In the genomic region with DNA sequence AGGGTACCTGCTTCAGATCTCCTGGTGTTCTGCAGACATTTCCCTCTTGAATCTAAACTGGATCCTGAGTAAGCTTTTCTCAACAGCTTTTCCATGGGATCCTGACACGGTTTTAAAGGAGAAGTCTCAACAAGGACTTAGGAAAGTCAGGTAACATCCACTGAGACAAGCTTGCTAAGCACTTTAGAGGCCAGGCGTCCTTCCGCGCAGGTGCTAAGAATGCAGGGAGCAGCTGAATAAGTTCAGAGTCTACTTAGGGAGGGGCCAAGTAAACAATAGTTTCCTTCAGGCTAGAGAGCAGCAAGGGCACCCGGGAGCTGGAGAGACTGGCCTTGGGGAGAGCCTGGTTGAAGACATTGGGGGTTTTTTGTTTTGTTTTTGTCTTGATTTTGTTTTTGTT, we compare ENCODE assay signal across 10 mouse cellular contexts. TPM values are rescaled to one million over a fixed set of nuclear protein-coding genes. Genes with fewer than 3 reads are reported as not detected.
DNase-seq lines count a peak whose midpoint lies in the region; ATAC-seq and TF ChIP-seq lines count a peak whose summit lies in the region.
"Had no signal": no experiment of that assay in that cellular context is flagged by ENCODE, and none has a peak within 500 bp of the region (broad histone marks: within the 10 kb centered on the region; RNA-seq: fewer than 3 reads in every experiment).

No protein-coding gene starts in this region.

- H3K4me2 ChIP-seq in CH12.LX (ENCODE audit: insufficient read depth, low read depth, poor library complexity, severe bottlenecking) = peak overlapping the region; percentile 11; the same call in 1 of the 2 replicates
- H3K4me2 ChIP-seq in intestine, embryonic 16.5 days (ENCODE audit: low read depth, low read length) = peak overlapping the region; percentile 51
- no peak overlapping the region; the same call in 1 of the 2 replicates for H3K4me2 ChIP-seq in liver, postnatal 0 days (ENCODE audit: low read depth, low read length)
- no peak overlapping the region for H3K4me2 ChIP-seq in midbrain, embryonic 15.5 days

- H3K27ac ChIP-seq in CH12.LX (ENCODE audit: insufficient read depth, low read depth) = no peak overlapping the region
- H3K27ac ChIP-seq in intestine, embryonic 16.5 days (ENCODE audit: low read length) = peak overlapping the region; percentile 89
- H3K27ac ChIP-seq in liver, postnatal 0 days (ENCODE audit: low read depth) = peak overlapping the region; percentile 62
- H3K27ac ChIP-seq in midbrain, embryonic 15.5 days = no peak overlapping the region
- H3K27ac ChIP-seq: embryonic facial prominence, embryonic 12.5 days had no signal

- H3K4me3 ChIP-seq in CH12.LX (replicated peaks in 1 of 3; ENCODE audit: low read depth in 2 of 3, low read length in 2 of 3, poor library complexity in 1 of 3) = peak overlapping the region in 1 of 3 experiments; percentile 14
- peak overlapping the region; percentile 35 for H3K4me3 ChIP-seq in intestine, embryonic 16.5 days (ENCODE audit: low read length)
- no peak overlapping the region for H3K4me3 ChIP-seq in liver, postnatal 0 days (ENCODE audit: low read depth, low read length)
- no peak overlapping the region for H3K4me3 ChIP-seq in midbrain, embryonic 15.5 days
- H3K4me3 ChIP-seq: embryonic facial prominence, embryonic 12.5 days had no signal

- TF ChIP-seq POLR2A in CH12.LX (IDR thresholded peaks at IDR 0.05; ENCODE audit: low read depth, low read length) = no peak

- TF ChIP-seq EP300 in CH12.LX (IDR thresholded peaks at IDR 0.05; ENCODE audit: low read length) = no peak
- TF ChIP-seq EP300 in liver, postnatal 0 days (IDR thresholded peaks at IDR 0.05; ENCODE audit: low read depth) = no peak

- no peaks in the 10 kb centered on the region for H3K27me3 ChIP-seq in CH12.LX (replicated peaks)
- H3K27me3 ChIP-seq in intestine, embryonic 16.5 days (replicated peaks; ENCODE audit: control insufficient read depth, insufficient read depth, low read length) = no peaks in the 10 kb centered on the region
- H3K27me3 ChIP-seq in liver, postnatal 0 days (ENCODE audit: insufficient read depth, low read length) = no peaks in the 10 kb centered on the region
- H3K27me3 ChIP-seq in midbrain, embryonic 15.5 days (replicated peaks) = no peaks in the 10 kb centered on the region
- H3K27me3 ChIP-seq: embryonic facial prominence, embryonic 12.5 days had no signal

- H3K9me3 ChIP-seq in CH12.LX (replicated peaks; ENCODE audit: low read length) = no peaks in the 10 kb centered on the region
- no peaks in the 10 kb centered on the region for H3K9me3 ChIP-seq in intestine, embryonic 16.5 days (ENCODE audit: control insufficient read depth, low read length)
- no peaks in the 10 kb centered on the region for H3K9me3 ChIP-seq in liver, postnatal 0 days (ENCODE audit: low read length)
- no peaks in the 10 kb centered on the region for H3K9me3 ChIP-seq in midbrain, embryonic 15.5 days
- H3K9me3 ChIP-seq: embryonic facial prominence, embryonic 12.5 days had no signal

- dilution Hi-C loops in CH12.LX (cut with MboI; ENCODE audit: extremely low pct_ligation_motif_present, extremely low pct_unique_long_range_greater_than_20kb, low sequenced_read_pairs) = no loop called here

- no peaks in the 10 kb centered on the region for H3K36me3 ChIP-seq in CH12.LX (replicated peaks in 1 of 2; ENCODE audit: control insufficient read depth in 1 of 2, insufficient read depth in 1 of 2, low read length in 1 of 2)
- H3K36me3 ChIP-seq in intestine, embryonic 16.5 days (ENCODE audit: control insufficient read depth, insufficient read depth, low read length) = no peaks in the 10 kb centered on the region
- no peaks in the 10 kb centered on the region for H3K36me3 ChIP-seq in liver, postnatal 0 days (replicated peaks; ENCODE audit: insufficient read depth, low read length)
- no peaks in the 10 kb centered on the region for H3K36me3 ChIP-seq in midbrain, embryonic 15.5 days (replicated peaks)
- H3K36me3 ChIP-seq: embryonic facial prominence, embryonic 12.5 days had no signal

- no peak for TF ChIP-seq CTCF in CH12.LX (conservative IDR thresholded peaks at IDR 0.05 in 1 of 2, IDR thresholded peaks at IDR 0.05 in 1 of 2; ENCODE audit: low read depth in 2 of 2, low read length in 2 of 2)
- no peak for TF ChIP-seq CTCF in liver, postnatal 0 days (IDR thresholded peaks at IDR 0.05; ENCODE audit: low read depth)

- DNase-seq in frontal cortex, postnatal 36 days (ENCODE audit: low spot score in 2 of 2) = no peak
- DNase-seq in CH12.LX (ENCODE audit: extremely low read depth) = no peak
- no peak for DNase-seq in liver, postnatal 0 days
- DNase-seq in left cerebral cortex, adult 8-10 months (ENCODE audit: low spot score in 2 of 2) = no peak
- no peak for DNase-seq in layer of hippocampus, postnatal 14 days (ENCODE audit: low spot score in 2 of 2)

- TF ChIP-seq RAD21 in CH12.LX (IDR thresholded peaks at IDR 0.05; ENCODE audit: low read depth, low read length) = no peak

- no peaks in the 10 kb centered on the region for H3K79me2 ChIP-seq in CH12.LX (replicated peaks; ENCODE audit: control insufficient read depth, extremely low read depth, insufficient read depth, poor library complexity, severe bottlenecking)

- 0 out of 2 replicates have a peak, but pooled peaks have one; percentile 31 for ATAC-seq in frontal cortex, adult (ENCODE audit: low TSS enrichment)
- peak; percentile 93 for ATAC-seq in intestine, embryonic 16.5 days
- no peak for ATAC-seq in liver, postnatal 0 days
- ATAC-seq in midbrain, embryonic 15.5 days (replicated peaks) = no peak

- peaks cover 0 to 17% of the 10 kb centered on the region in 2 experiments; a peak in 2 of 4 replicates for H3K4me1 ChIP-seq in CH12.LX (ENCODE audit: control insufficient read depth in 1 of 2, insufficient read depth in 2 of 2)
- H3K4me1 ChIP-seq in intestine, embryonic 16.5 days (ENCODE audit: control insufficient read depth, insufficient read depth, low read length) = peaks cover 10% of the 10 kb centered on the region; the same call in 1 of the 2 replicates
- peaks cover 20% of the 10 kb centered on the region for H3K4me1 ChIP-seq in liver, postnatal 0 days (ENCODE audit: insufficient read depth)
- no peaks in the 10 kb centered on the region for H3K4me1 ChIP-seq in midbrain, embryonic 15.5 days

- H3K9ac ChIP-seq in CH12.LX (ENCODE audit: insufficient read depth, low read depth) = no peak overlapping the region
- peak overlapping the region; percentile 34 for H3K9ac ChIP-seq in intestine, embryonic 16.5 days (ENCODE audit: low read depth, low read length)
- no peak overlapping the region for H3K9ac ChIP-seq in liver, postnatal 0 days (replicated peaks)
- no peak overlapping the region for H3K9ac ChIP-seq in midbrain, embryonic 15.5 days
- H3K9ac ChIP-seq: embryonic facial prominence, embryonic 12.5 days had no signal

- 17% methylated on average over 5 of the region's 5 CpGs for whole genome bisulfite sequencing in intestine, embryonic 16.5 days
- 42% methylated on average over 5 of the region's 5 CpGs for WGBS in liver, postnatal 0 days (ENCODE audit: insufficient replicate concordance)
- WGBS in midbrain, embryonic 15.5 days = 10% methylated on average over 5 of the region's 5 CpGs

- in situ Hi-C loops in CH12.LX (cut with MboI; ENCODE audit: low pct_ligation_motif_present, low pct_unique_long_range_greater_than_20kb, low sequenced_read_pairs) = loop anchor here (25.0 kb wide), 1 partner anchor 320 kb away; no protein-coding TSS in a partner anchor

RNA-seq across cellular contexts. Expression of a gene that starts 16.8 kb away (rescaled TPM):
- total RNA-seq in CH12.LX (2012; rRNA removed) = 92.8 and 117 TPM in 2 replicates
- total RNA-seq in CH12.LX (2014; rRNA removed) = 176 and 194 TPM in 2 replicates
- 102 TPM in 2 replicates for polyA plus RNA-seq in CH12.LX (2012; ENCODE audit: insufficient read length, low read depth)
- 148 and 158 TPM in 2 replicates for polyA plus RNA-seq in intestine, embryonic 16.5 days (2015; fragmentation: Nextera tagmentation; extraction: Ambion mirVana)
- 33.7 and 35.7 TPM in 2 replicates for polyA plus RNA-seq in liver, postnatal 0 days (2015; fragmentation: Nextera tagmentation; extraction: Ambion mirVana)
- total RNA-seq in left cerebral cortex, adult 8-10 months (2022) = 100 to 1,000 TPM; 127 to 149 (median 139) TPM
- total RNA-seq in layer of hippocampus, postnatal 14 days (2021) = 100 to 1,000 TPM; 122 to 129 TPM
- 321 and 340 TPM in 2 replicates for polyA plus RNA-seq in midbrain, embryonic 15.5 days (2015; fragmentation: Nextera tagmentation; extraction: Ambion mirVana)

RNA-seq across cellular contexts. Expression of a gene that starts 22.9 kb away (rescaled TPM):
- total RNA-seq in CH12.LX (2012; rRNA removed) (not detected in 2 replicates), CH12.LX (2014; rRNA removed) (not detected in 2 replicates)
- not detected in 2 replicates for polyA plus RNA-seq in CH12.LX (2012; ENCODE audit: insufficient read length, low read depth)
- not detected in 2 replicates for polyA plus RNA-seq in intestine, embryonic 16.5 days (2015; fragmentation: Nextera tagmentation; extraction: Ambion mirVana)
- not detected in 2 replicates for polyA plus RNA-seq in liver, postnatal 0 days (2015; fragmentation: Nextera tagmentation; extraction: Ambion mirVana)
- not detected for total RNA-seq in left cerebral cortex, adult 8-10 months (2022)
- total RNA-seq in layer of hippocampus, postnatal 14 days (2021) = not detected
- not detected in 2 replicates for polyA plus RNA-seq in midbrain, embryonic 15.5 days (2015; fragmentation: Nextera tagmentation; extraction: Ambion mirVana)
- total RNA-seq: liver, adult 2 months had no signal
- polyA plus RNA-seq: embryonic facial prominence, embryonic 12.5 days; liver, adult 2 months had no signal

RNA-seq across cellular contexts. Expression of a gene that starts 30.6 kb away (rescaled TPM):
- total RNA-seq in CH12.LX (2012; rRNA removed) = not detected in 2 replicates
- not detected in 2 replicates for total RNA-seq in CH12.LX (2014; rRNA removed)
- not detected in 2 replicates for polyA plus RNA-seq in CH12.LX (2012; ENCODE audit: insufficient read length, low read depth)
- polyA plus RNA-seq in intestine, embryonic 16.5 days (2015; fragmentation: Nextera tagmentation; extraction: Ambion mirVana) = 0.13 TPM in 1 of 2 replicates, not detected in the other
- not detected in 2 replicates for polyA plus RNA-seq in liver, postnatal 0 days (2015; fragmentation: Nextera tagmentation; extraction: Ambion mirVana)
- not detected for total RNA-seq in left cerebral cortex, adult 8-10 months (2022)
- not detected for total RNA-seq in layer of hippocampus, postnatal 14 days (2021)
- polyA plus RNA-seq in midbrain, embryonic 15.5 days (2015; fragmentation: Nextera tagmentation; extraction: Ambion mirVana) = not detected in 2 replicates
- total RNA-seq: liver, adult 2 months had no signal
- polyA plus RNA-seq: embryonic facial prominence, embryonic 12.5 days; liver, adult 2 months had no signal

RNA-seq across cellular contexts. Expression of a gene that starts 40.2 kb away (rescaled TPM):
- total RNA-seq in CH12.LX (2012; rRNA removed) (not detected in 2 replicates), CH12.LX (2014; rRNA removed) (not detected in 2 replicates)
- polyA plus RNA-seq in CH12.LX (2012; ENCODE audit: insufficient read length, low read depth) = not detected in 2 replicates
- polyA plus RNA-seq in intestine, embryonic 16.5 days (2015; fragmentation: Nextera tagmentation; extraction: Ambion mirVana) = not detected in 2 replicates
- polyA plus RNA-seq in liver, postnatal 0 days (2015; fragmentation: Nextera tagmentation; extraction: Ambion mirVana) = not detected in 2 replicates
- total RNA-seq in left cerebral cortex, adult 8-10 months (2022) = not detected
- not detected for total RNA-seq in layer of hippocampus, postnatal 14 days (2021)
- polyA plus RNA-seq in midbrain, embryonic 15.5 days (2015; fragmentation: Nextera tagmentation; extraction: Ambion mirVana) = not detected in 2 replicates
- total RNA-seq: liver, adult 2 months had no signal
- polyA plus RNA-seq: embryonic facial prominence, embryonic 12.5 days; liver, adult 2 months had no signal

RNA-seq across cellular contexts. Expression of a gene that starts 56.0 kb away (rescaled TPM):
- not detected in 2 replicates for total RNA-seq in CH12.LX (2012; rRNA removed)
- not detected in 2 replicates for total RNA-seq in CH12.LX (2014; rRNA removed)
- not detected in 2 replicates for polyA plus RNA-seq in CH12.LX (2012; ENCODE audit: insufficient read length, low read depth)
- not detected in 2 replicates for polyA plus RNA-seq in intestine, embryonic 16.5 days (2015; fragmentation: Nextera tagmentation; extraction: Ambion mirVana)
- not detected in 2 replicates for polyA plus RNA-seq in liver, postnatal 0 days (2015; fragmentation: Nextera tagmentation; extraction: Ambion mirVana)
- total RNA-seq in left cerebral cortex, adult 8-10 months (2022) = not detected
- total RNA-seq in layer of hippocampus, postnatal 14 days (2021) = not detected
- not detected in 2 replicates for polyA plus RNA-seq in midbrain, embryonic 15.5 days (2015; fragmentation: Nextera tagmentation; extraction: Ambion mirVana)
- total RNA-seq: liver, adult 2 months had no signal
- polyA plus RNA-seq: embryonic facial prominence, embryonic 12.5 days; liver, adult 2 months had no signal

Comparison
In these comparisons a context has a peak if more than half of its experiments do, and no peak if none do; other contexts are left out.
1. ATAC-seq: peak in frontal cortex, adult (single experiment) and intestine, embryonic 16.5 days (single experiment); none in liver, postnatal 0 days (single experiment) and midbrain, embryonic 15.5 days (single experiment).
2. H3K27ac ChIP-seq: peak in intestine, embryonic 16.5 days (single experiment) and liver, postnatal 0 days (single experiment); none in CH12.LX (single experiment) and midbrain, embryonic 15.5 days (single experiment).
3. H3K4me2 ChIP-seq: peak in CH12.LX (single experiment) and intestine, embryonic 16.5 days (single experiment); none in liver, postnatal 0 days (single experiment) and midbrain, embryonic 15.5 days (single experiment).